Mouse (Mus musculus) heart, embryonic 11.5 days (tissue): ENCODE results near the gene D10Wsu102e. TPM values are rescaled to one million over a fixed set of nuclear protein-coding genes. Genes with fewer than 3 reads are reported as not detected.
"Not testable (repeated sequence)": the region's sequence is repeated elsewhere in the genome, so short reads cannot be mapped to it uniquely, and the experiment has no call there.

Experiments used
- ATAC-seq: fragments of 200-750 bp; cut with Nextera tagmentation; replicated peaks from 2 replicates; pipeline ENCODE4 v1.8.0; 2017; ENCODE audit warnings: moderate library complexity; ENCODE audit not compliant: insufficient number of reproducible peaks, low FRiP score, low TSS enrichment
- H3K27ac ChIP-seq: fragments of 300-500 bp; sonication (generic); 2 replicates; pipeline ENCODE4 v1.5.1; 2014; ENCODE audit warnings: mild to moderate bottlenecking, low read depth, low read length
- H3K27me3 ChIP-seq: fragments of 300-500 bp; sonication (generic); 2 replicates; pipeline ENCODE4 v1.6.1; 2014; ENCODE audit warnings: mild to moderate bottlenecking, low read length, mixed read lengths; ENCODE audit not compliant: control insufficient read depth, insufficient read depth
- H3K36me3 ChIP-seq: fragments of 300-500 bp; sonication (generic); 2 replicates; pipeline ENCODE4 v1.6.1; 2014; ENCODE audit warnings: mild to moderate bottlenecking, low read length, moderate library complexity, mixed read lengths; ENCODE audit not compliant: control insufficient read depth, insufficient read depth
- H3K4me1 ChIP-seq: fragments of 300-500 bp; sonication (generic); 2 replicates; pipeline ENCODE4 v1.6.1; 2014; ENCODE audit warnings: low read length; ENCODE audit not compliant: control insufficient read depth, insufficient read depth
- H3K4me2 ChIP-seq: fragments of 300-500 bp; sonication (generic); 2 replicates; pipeline ENCODE4 v1.6.1; 2014; ENCODE audit warnings: mild to moderate bottlenecking, moderate library complexity
- H3K4me3 ChIP-seq: fragments of 300-500 bp; sonication (generic); 2 replicates; pipeline ENCODE4 v1.5.1; 2014; ENCODE audit warnings: low read depth, low read length
- H3K9ac ChIP-seq: fragments of 300-500 bp; sonication (generic); 2 replicates; pipeline ENCODE4 v1.6.1; 2014; ENCODE audit warnings: mild to moderate bottlenecking, low read depth, low read length, moderate library complexity
- H3K9me3 ChIP-seq: fragments of 300-500 bp; sonication (generic); replicated peaks from 2 replicates; pipeline ENCODE4 v1.6.1; 2016; ENCODE audit warnings: low read length; ENCODE audit not compliant: control insufficient read depth
- WGBS: fragments of 180-500 bp; shearing (Covaris S2); extraction: QIAGEN DNeasy Blood & Tissue Kit; methylation state at CpG from one replicate; pipeline ENCODE4 v1.1.7; 2014; ENCODE audit not compliant: insufficient replicate concordance; 5-methylcytosine and 5-hydroxymethylcytosine counted together
- polyA plus RNA-seq: library from polyadenylated mRNA; unstranded; fragments of >200 nt; fragmentation: Nextera tagmentation; extraction: Ambion mirVana; gene quantifications from 2 replicates; pipeline ENCODE4 v1.2.1, GENCODE M21; 2014

Gene D10Wsu102e
- polyA plus RNA-seq, 1 experiment from 2014 or later, result 0.53 TPM

- WGBS, result 86% methylated on average over 8 of the region's 8 CpGs
- Histone ChIP-seq H3K9me3 (peaks cover 3% of the 10 kb centered on the region; the same call in 1 of the 2 replicates), H3K27ac (no peak overlapping the region), H3K9ac (no peak overlapping the region), H3K4me3 (no peak overlapping the region), H3K27me3 (no peaks in the 10 kb centered on the region), H3K36me3 (peaks cover 3% of the 10 kb centered on the region; the same call in 1 of the 2 replicates), H3K4me2 (no peak overlapping the region), H3K4me1 (no peaks in the 10 kb centered on the region)
- no peak for ATAC-seq
Observed at GRCm38 (mm10) chr10:83384456-83385215, 24.6 kb downstream of the D10Wsu102e start.

- Histone ChIP-seq H3K4me2 (no peak overlapping the region), H3K27me3 (no peaks in the 10 kb centered on the region), H3K4me1 (no peaks in the 10 kb centered on the region), H3K27ac (no peak overlapping the region), H3K36me3 (peaks cover 3% of the 10 kb centered on the region; the same call in 1 of the 2 replicates), H3K4me3 (no peak overlapping the region), H3K9ac (no peak overlapping the region), H3K9me3 (peaks cover 3% of the 10 kb centered on the region; the same call in 1 of the 2 replicates)
- no peak for ATAC-seq
- WGBS, result 94% methylated on average over 7 of the region's 7 CpGs
Observed at GRCm38 (mm10) chr10:83385330-83385910, 25.4 kb downstream of the D10Wsu102e start.

GRCm38 (mm10) chr10:83397336-83397735 is 37.3 kb downstream of the D10Wsu102e start:
- H3K27ac ChIP-seq, result no peak overlapping the region
- no peak overlapping the region for H3K4me2 ChIP-seq
- no peaks in the 10 kb centered on the region for H3K36me3 ChIP-seq
- H3K27me3 ChIP-seq, result no peaks in the 10 kb centered on the region
- H3K9ac ChIP-seq, result no peak overlapping the region
- ATAC-seq, result no peak
- H3K4me1 ChIP-seq, result no peaks in the 10 kb centered on the region
- no peaks in the 10 kb centered on the region for H3K9me3 ChIP-seq
- WGBS, result 90% methylated on average over 2 of the region's 2 CpGs
- H3K4me3 ChIP-seq, result no peak overlapping the region

GRCm38 (mm10) chr10:83400896-83401295 is 40.9 kb downstream of the D10Wsu102e start:
- H3K4me3 ChIP-seq, H3K9ac ChIP-seq, H3K9me3 ChIP-seq, ATAC-seq, H3K36me3 ChIP-seq, H3K4me2 ChIP-seq, H3K27me3 ChIP-seq, H3K4me1 ChIP-seq, H3K27ac ChIP-seq: not testable (repeated sequence)
- WGBS, result 81% methylated on average over 6 of the region's 7 CpGs

GRCm38 (mm10) chr10:83405031-83405430 is 45.0 kb downstream of the D10Wsu102e start:
- Histone ChIP-seq H3K4me2 (no peak overlapping the region), H3K9me3 (no peaks in the 10 kb centered on the region), H3K27me3 (no peaks in the 10 kb centered on the region), H3K4me1 (no peaks in the 10 kb centered on the region), H3K4me3 (no peak overlapping the region), H3K27ac (no peak overlapping the region), H3K36me3 (no peaks in the 10 kb centered on the region; the same call in 1 of the 2 replicates), H3K9ac (no peak overlapping the region)
- no peak for ATAC-seq
- 88% methylated on average over 10 of the region's 11 CpGs for WGBS

GRCm38 (mm10) chr10:83405711-83406110 is 45.7 kb downstream of the D10Wsu102e start:
- Histone ChIP-seq H3K9ac (no peak overlapping the region), H3K9me3 (no peaks in the 10 kb centered on the region), H3K27ac (no peak overlapping the region), H3K4me1 (no peaks in the 10 kb centered on the region), H3K36me3 (no peaks in the 10 kb centered on the region; the same call in 1 of the 2 replicates), H3K4me2 (no peak overlapping the region), H3K27me3 (no peaks in the 10 kb centered on the region), H3K4me3 (no peak overlapping the region)
- WGBS, result 91% methylated on average over 11 of the region's 11 CpGs
- no peak for ATAC-seq

GRCm38 (mm10) chr10:83407141-83407540 is 47.1 kb downstream of the D10Wsu102e start:
- Histone ChIP-seq H3K27ac (no peak overlapping the region), H3K36me3 (no peaks in the 10 kb centered on the region; the same call in 1 of the 2 replicates), H3K4me3 (no peak overlapping the region), H3K27me3 (no peaks in the 10 kb centered on the region), H3K9me3 (no peaks in the 10 kb centered on the region), H3K9ac (no peak overlapping the region), H3K4me1 (no peaks in the 10 kb centered on the region), H3K4me2 (no peak overlapping the region)
- ATAC-seq, result no peak
- 90% methylated on average over 10 of the region's 10 CpGs for WGBS

- 95% methylated on average over 16 of the region's 16 CpGs for WGBS
Observed at GRCm38 (mm10) chr10:83418466-83418865, 58.4 kb downstream of the D10Wsu102e start.

More at GRCm38 (mm10) chr10:83418466-83418865, 58.4 kb downstream of the D10Wsu102e start:
- H3K27me3 ChIP-seq, H3K9me3 ChIP-seq, H3K36me3 ChIP-seq, ATAC-seq, H3K4me2 ChIP-seq, H3K9ac ChIP-seq, H3K27ac ChIP-seq, H3K4me3 ChIP-seq, H3K4me1 ChIP-seq: not testable (repeated sequence)
